Mouse (Mus musculus) CD4-positive, CD25-positive, alpha-beta regulatory T cell (primary cell): ENCODE measurements around the gene Zfp36. TPM values are rescaled to one million over a fixed set of nuclear protein-coding genes. Genes with fewer than 3 reads are reported as not detected.

Source experiments
- polyA plus RNA-seq: library from polyadenylated mRNA; unstranded; fragments of 100-300 nt; shearing (Covaris generic); gene quantifications from one replicate; pipeline ENCODE4 v1.2.1, GENCODE M21; 2017

Zfp36 gene
- polyA plus RNA-seq: 259 TPM

DNA sequence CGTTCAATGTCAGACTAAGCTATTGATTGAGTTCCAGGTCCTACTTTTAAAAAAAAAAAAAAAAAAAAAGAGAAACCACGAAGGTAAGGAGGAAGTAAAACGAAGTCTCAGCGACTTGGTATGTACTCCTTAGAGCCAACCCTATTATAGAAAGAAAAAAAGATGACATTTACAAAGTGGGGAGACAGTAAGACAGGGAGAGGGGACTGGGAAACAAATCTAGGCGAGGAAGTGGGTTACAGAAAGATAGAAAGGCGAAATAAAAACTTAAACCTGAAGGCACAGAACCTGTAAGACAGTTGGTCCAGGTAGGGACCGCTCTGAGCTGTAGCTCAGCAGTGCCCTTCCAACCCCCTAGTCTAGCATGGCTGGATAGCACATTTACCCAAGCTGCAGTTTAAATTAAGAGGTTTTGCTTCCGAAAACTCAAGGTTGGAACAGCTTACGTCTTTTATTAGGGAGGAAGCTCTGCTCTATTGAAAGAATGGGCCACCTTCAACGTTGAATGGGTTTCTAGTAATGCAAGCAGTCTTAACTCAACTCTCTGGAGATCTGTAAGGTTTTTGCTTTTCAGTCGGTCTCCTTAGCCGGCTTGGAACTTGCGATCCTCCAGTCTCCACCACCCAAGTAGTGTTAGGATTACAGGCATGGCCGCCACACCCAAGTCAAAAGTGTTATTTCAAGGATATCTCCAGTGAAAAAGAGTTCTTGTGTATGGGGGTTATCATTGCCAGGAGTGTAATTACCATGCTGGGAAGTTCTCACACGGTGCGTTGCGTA is at the start of gene Zfp36:
TSS of gene Zfp36 (minus strand) at position 17 of the 780 bp plus-strand sequence.

GRCm38 (mm10) chr7:28392429-28393271 is 12.6 kb upstream of the Zfp36 start, which contains the start of the genes Med29 and Paf1:
TSS of gene Med29 (minus strand) at chr7:28392708.
TSS of gene Paf1 (plus strand) at chr7:28392951.

DNA sequence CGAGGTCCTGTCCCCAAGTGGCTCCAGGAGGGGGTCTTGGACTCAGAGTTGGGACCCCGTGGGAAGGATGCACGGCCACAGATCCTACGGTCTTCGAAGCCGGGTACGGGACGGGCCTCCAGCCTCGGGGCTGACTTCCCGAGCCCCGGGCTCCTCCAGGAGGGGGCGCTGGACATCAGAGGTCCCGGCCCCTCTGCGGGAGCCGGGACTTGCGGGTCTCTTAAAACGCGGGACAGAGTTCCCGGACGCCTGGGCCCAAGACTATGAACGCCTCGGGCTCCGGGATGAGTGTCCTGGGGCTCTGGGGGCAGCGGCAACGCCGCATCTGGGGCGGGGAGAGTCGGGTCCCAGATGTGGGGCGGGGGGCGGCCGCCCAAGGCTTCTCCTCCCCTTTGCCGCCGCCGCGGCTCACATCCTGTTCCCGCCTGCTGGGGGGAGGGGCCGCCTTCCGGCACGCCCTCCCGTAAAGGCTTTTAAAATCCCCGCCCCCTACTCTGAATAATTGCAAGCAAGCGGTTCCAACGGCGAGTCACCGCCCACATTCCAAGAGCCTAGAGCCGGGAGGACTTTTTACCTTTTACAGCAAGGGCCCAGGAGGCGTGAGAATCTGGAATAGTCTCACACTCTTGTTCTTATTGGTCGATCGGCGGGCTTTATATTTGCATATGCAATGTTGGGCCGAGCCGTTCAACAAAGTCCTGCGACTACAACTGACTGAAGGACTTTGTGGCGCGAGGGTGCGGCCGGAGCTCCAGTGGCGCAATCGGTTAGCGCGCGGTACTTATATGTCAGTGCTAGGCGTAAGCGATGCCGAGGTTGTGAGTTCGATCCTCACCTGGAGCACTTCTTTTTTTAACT is 7.6 kb downstream of the Zfp36 start, which contains the start of gene Plekhg2:
TSS of gene Plekhg2 (minus strand) at position 349 of the 858 bp plus-strand sequence.

GRCm38 (mm10) chr7:28350155-28350883 is 29.7 kb downstream of the Zfp36 start, which contains the start of gene Rps16:
TSS of gene Rps16 (plus strand) at chr7:28350652.

DNA sequence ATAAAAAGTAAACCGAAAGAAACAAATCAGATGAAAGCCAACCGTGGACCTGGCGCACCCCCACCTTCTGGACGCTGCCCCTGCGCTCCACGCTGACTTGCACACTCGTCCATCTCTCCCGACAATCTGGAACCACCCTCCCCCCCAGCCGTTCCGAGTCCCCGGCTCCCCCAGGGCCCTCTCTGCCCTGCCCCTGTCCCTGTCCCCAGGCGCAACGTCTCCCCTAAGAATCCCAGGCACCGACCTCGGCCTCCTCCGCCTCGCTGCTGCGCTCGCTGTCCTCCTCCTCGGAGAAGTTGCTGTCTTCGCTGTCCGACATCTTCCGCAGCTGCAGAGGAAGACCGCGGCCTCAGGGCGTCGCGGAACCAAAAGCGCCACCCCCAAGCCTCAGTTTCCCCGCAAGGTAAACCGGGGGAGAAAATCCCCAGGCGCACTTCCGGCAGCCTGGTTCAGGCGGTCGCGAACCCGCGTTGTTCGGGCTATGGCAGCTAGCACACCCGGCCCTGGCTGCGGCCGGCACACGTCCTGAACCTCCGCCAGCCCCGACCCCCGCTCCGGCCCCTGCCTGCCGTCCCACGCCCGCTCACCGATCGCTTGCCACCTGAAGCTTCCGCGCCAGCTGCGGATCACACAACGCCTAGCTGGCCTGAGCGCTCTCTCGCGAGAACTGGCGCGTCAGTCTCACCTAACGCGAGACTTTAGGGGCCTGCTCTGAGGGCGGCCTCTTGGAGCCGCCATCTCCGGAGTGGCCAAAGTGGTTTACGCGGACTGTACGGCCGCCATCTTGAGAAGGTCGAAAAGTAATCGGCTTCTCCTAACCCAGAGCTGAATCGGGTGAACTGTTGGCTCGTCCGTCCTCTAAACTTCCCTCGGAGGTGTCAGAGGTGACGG is 41.7 kb downstream of the Zfp36 start, which contains the start of gene Supt5:
TSS of gene Supt5 (minus strand) at position 639 of the 891 bp plus-strand sequence.

Other genes starting within 250 kb of the Zfp36 start
- 174 TPM for gene Fbl, start 210.5 kb downstream of the Zfp36 start, polyA plus RNA-seq
- 14.0 TPM for gene Dyrk1b, start 200.8 kb downstream of the Zfp36 start, polyA plus RNA-seq
- 15.0 TPM for gene Eid2, start 112.4 kb downstream of the Zfp36 start, polyA plus RNA-seq
- gene Eid2b, start 102.5 kb downstream of the Zfp36 start, polyA plus RNA-seq: 6.3 TPM
- gene Selenov, start 89.1 kb downstream of the Zfp36 start, polyA plus RNA-seq: not detected
- gene Dll3, start 78.0 kb downstream of the Zfp36 start, polyA plus RNA-seq: not detected
- gene Timm50, start 68.2 kb downstream of the Zfp36 start, polyA plus RNA-seq: 82.7 TPM
- 193 TPM for gene Supt5, start 41.5 kb downstream of the Zfp36 start, polyA plus RNA-seq
- 768 TPM for gene Rps16, start 29.6 kb downstream of the Zfp36 start, polyA plus RNA-seq
- gene Plekhg2, start 7.7 kb downstream of the Zfp36 start, polyA plus RNA-seq: 85.7 TPM
- 28.5 TPM for gene Med29, start 12.5 kb upstream of the Zfp36 start, polyA plus RNA-seq
- gene Paf1, start 12.7 kb upstream of the Zfp36 start, polyA plus RNA-seq: 100 TPM
- gene Gmfg, start 57.2 kb upstream of the Zfp36 start, polyA plus RNA-seq: 295 TPM
- 1.3 TPM for gene Lrfn1, start 71.7 kb upstream of the Zfp36 start, polyA plus RNA-seq
- gene Ifnl2, start 130.2 kb upstream of the Zfp36 start, polyA plus RNA-seq: not detected
- not detected for gene Ifnl3, start 142.6 kb upstream of the Zfp36 start, polyA plus RNA-seq
- gene Sycn, start 160.6 kb upstream of the Zfp36 start, polyA plus RNA-seq: not detected
- gene Nccrp1, start 167.0 kb upstream of the Zfp36 start, polyA plus RNA-seq: not detected
- 30.0 TPM for gene Samd4b, start 217.9 kb upstream of the Zfp36 start, polyA plus RNA-seq
- gene Pak4, start 217.9 kb upstream of the Zfp36 start, polyA plus RNA-seq: 7.7 TPM